Mouse (Mus musculus) layer of hippocampus, adult 9-10 months (tissue): Measurements from ENCODE around the gene Btd.

ENCODE experiments used
- DNase-seq: peaks from one replicate; pipeline ENCODE4 v3.0.0; 2022; ENCODE audit warnings: low spot score

The Btd gene

DNA sequence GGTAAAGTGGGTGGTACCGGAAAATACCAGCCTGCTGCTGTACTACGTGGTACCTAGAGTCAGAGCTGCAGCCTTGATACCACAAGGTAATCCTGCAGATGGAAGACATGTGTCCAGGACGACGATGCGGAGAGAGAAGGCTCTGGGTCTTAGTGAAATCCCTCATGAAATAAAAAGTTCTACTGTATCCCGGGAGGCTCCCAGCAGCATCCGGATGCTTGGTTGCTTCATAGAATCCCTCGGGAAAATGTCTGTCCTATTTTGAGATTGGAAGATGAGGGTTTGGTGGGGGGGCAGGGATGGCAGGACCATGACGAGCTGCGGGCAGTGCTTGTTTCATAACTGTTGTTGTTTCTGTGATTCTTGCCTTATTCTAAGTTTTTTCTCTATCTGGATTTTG lies 7.2 kb downstream of the Btd start:
- no peak for DNase-seq

- no peak for DNase-seq
Observed at GRCm38 (mm10) chr14:31650347-31650746, 9.5 kb downstream of the Btd start.

DNA sequence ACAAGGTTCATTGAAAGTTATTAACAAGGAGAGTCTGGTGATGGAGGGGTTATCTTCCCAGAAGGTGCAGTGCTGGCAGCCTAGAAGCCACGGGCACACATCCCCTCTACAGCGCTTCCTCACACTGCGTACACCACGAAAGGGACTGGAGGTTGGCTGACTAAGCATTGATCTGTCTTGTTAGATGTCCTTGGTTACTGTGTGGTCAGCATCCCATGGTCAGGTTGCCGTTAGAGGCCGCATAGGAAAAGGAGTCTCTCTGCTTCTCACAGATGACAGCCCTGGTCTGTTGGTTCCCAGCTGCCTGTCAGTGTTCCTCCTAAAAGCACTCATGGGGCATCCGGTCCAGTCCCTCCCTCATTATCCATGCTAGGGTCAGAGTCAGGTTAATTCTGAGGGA lies 10.4 kb downstream of the Btd start:
- no peak for DNase-seq

DNA sequence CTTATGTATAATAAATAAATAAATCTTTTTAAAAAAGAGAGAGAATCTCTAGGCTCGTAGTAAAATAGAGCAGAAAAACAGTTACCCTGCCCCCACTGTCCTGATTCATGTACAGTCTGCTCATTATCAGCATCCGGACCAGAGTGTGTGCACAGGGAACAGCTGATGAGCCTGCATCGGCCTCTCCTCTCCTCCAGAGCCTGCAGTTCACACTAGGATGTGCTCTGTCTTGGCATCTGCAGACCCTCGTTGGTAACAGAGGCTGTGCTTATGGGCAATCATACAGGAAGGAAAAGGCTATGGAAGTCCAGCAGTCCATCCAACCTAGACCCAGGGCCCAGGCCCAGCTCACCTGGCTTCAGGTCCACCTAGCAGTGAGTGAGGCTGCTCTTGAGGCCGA lies 11.3 kb downstream of the Btd start:
- DNase-seq = no peak

GRCm38 (mm10) chr14:31652624-31653023 lies 11.8 kb downstream of the Btd start:
- DNase-seq = no peak

- DNase-seq = no peak
Observed at GRCm38 (mm10) chr14:31653101-31653875, 12.5 kb downstream of the Btd start.

DNA sequence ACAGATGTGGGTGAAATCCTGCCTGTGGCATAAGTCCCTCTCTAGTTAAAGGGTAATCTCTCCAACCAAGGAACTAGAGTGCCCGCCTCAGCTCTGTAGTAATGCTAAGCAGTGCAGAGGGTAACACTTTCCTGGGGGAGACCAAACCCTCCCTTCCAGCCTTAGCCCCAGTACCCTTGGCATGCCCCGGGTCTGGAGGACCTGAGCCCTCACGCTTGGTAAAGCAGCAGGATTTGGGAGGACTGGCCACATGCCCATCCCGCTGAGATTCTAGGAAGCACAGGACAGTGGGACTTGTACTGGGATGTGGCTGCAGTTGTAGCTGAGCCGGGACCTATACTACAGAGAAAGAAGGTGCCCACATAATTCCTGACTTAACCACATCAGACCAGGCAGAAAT lies 14.0 kb downstream of the Btd start:
- DNase-seq = no peak

- DNase-seq = no peak
Observed at GRCm38 (mm10) chr14:31655406-31655805, 14.6 kb downstream of the Btd start.

DNA sequence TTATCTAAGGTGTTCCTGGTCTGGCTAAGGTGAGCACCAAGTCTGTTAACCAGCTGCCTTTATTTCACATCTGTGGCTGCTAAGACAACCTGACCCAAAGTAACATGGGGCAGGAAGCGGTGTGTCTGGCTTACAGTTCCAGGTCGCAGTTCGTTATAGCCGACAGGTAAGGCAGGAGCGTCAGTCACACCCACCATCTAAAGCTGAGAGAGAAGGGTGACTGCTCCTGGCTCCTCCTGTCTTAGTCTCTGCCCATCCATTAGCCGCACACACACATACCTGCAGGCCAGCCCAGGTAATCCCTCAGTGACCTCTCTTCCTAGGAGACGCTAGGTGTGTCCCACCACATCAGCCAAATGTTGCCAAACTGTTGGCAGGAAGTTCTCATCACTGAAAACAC lies 15.6 kb downstream of the Btd start:
- no peak for DNase-seq

DNA sequence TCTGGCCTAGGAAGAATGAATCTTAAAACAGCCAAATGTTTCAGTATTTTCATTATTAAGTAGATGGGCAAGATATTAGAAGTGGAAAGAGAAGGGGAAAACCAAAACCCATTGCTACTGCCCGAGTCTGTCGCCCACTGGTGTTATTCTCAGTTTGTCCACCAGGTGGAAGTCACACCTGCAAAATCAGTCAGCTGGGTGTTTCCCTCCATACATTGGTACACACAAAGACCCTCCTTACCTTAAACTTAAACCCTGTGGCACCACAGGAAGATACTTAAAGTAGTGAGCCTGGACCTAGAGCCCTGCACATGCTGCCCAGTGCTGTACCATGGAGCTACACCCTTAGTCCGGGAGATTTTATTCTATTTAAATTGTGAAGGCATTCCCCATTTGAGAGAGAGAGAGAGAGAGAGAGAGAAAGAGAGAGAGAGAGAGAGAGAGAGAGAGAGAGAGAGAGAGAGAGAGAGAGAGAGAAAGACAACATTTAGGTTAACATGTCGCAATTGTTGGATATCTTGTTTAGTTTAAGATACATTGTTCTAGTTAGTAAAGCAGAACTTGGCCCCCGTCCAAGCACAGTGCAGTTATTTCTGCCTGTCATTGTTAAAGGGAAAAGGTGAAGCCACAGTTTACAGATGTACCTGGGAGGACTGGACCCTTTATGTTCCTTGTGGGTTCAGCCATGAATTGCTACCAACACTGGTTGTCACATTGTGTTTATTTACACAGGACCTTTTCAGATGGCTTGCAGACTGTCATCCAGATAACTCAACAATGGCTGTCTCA lies 16.2 kb downstream of the Btd start:
- no peak for DNase-seq

DNA sequence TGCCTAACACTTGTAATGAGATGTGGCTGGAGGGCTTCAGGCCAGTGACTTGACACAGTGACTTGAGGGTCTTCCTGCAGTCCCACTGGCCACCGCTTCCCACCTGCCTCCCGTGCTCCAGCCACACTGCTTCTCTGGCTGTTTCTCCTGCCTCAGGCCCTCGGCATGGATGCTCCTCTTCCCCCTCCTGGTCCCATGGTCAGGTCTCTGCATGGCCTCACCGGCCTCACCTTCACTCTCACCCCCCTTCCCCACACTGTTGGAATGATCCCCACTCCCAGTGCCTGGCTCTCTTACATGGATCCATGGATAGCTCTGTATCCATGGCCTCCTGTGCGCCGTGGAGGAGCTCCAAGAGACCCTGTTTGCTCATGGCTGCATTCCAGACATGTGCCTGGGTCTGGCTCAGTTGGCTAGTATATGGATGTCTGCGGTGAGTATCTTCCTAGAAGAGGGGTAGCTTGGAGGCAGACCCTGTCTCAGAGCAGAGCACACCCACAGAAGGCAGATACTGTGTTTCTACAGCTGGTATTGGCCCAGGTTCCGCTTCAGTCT lies 17.4 kb downstream of the Btd start:
- no peak for DNase-seq

- DNase-seq = no peak
Observed at GRCm38 (mm10) chr14:31659501-31660181, 18.8 kb downstream of the Btd start.

GRCm38 (mm10) chr14:31660312-31661093 lies 19.7 kb downstream of the Btd start:
- no peak for DNase-seq

DNA sequence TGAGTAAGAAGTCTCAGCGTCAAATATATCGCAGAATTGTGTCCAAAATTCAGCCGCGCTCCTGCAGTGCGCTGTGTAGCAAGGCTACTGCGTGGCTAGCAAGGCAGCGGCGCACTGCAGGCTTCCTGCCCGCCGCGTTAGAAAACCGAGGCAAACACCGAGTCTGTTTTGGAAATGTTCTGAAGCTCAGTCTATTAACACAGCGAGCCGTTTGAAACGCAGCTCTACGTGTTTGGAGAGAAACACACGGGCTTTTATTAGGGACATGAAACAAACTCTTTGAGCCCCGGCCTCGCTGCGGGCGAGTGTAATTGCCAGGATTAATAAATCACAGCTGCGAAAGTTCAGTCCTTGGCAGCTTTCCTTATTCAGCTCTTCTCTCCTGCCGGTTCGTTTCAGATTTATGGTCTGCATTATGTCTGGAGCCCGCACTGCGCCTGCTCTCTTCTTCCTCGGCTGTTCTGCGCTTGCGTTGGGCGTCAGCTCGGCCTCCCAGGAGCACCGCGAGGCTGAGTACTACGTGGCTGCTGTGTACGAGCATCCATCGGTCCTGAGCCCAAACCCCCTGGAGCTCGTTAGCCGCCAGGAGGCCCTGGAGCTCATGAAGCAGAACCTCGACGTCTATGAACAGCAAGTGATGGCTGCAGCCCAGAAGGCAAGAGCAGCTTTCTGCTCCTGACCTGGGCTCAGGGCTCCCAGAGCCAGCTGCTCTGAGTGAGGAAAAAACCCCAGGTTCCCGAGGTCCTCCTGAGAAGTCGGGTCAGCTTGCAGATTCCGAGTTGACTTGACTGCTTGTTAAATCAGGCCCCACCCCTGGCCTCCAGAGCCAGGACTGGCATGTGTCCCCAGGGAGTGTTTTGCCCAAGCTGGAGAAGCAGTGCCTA lies 21.1 kb downstream of the Btd start:
- peak; percentile 84 for DNase-seq

DNA sequence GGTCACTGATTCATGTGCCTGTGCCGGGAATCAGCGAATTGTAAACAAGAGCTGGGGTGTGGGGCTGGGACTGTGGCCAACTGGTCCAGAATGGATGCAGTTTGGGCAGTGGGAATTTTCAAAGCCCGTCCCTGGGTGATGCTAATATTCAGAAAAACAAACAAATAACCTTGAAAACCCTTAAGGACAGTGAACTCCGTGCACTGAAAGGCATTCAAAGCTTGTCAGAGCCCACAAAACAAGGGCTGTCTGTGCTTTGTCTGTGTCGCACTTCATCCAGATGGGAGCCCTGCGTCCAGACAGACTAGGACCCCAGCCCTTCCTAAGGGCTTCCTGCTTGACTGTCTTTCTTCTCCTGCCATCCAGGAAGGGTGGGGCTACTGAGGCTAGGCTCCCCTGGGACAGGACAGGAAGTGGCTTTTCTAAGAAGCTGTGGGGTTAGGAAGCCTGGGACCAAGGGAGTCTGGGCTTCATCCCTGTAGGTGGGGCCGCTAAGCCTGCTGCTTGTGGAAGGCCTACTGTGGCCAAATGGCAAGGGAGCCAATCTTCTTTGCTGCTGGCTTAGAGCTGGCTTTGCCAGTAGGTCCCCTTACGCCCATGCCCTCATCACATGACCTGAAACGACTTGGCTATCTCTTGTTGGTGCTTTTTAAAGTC lies 21.9 kb downstream of the Btd start:
- DNase-seq = no peak

DNA sequence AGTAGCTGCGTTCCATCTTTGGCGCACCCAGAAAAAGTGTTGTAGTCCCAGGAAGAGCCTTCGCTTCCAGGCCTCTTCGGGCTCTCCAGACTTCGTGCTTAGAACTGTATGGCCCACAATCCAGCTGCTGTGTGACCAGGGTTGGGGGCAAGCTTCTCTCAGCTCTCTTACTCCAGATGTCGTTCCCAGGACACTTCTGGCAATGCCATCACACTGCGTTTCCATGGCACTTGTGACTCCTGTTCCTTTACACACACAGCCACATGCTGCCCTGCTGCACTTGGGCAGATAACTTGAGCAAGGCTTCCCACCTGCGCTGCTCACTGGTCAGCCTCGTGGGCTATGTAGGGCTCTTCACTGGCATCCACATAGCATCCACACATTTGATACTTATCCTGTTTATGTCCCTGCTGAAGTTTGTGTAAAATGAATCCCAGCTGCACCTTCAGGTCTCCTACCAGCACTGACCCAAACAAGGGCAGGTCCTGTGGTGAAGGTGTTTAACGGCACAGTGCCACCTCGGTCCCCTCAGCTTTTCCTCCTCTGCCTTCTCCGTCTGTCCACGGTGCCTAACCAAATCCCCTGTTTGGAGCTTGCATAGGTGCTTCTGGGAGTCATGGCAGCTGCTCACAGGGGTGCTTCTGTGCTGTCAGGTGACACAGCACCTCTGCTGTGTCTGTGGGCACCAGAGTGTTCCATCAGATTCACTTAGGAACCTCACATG lies 22.7 kb downstream of the Btd start:
- no peak for DNase-seq

DNA sequence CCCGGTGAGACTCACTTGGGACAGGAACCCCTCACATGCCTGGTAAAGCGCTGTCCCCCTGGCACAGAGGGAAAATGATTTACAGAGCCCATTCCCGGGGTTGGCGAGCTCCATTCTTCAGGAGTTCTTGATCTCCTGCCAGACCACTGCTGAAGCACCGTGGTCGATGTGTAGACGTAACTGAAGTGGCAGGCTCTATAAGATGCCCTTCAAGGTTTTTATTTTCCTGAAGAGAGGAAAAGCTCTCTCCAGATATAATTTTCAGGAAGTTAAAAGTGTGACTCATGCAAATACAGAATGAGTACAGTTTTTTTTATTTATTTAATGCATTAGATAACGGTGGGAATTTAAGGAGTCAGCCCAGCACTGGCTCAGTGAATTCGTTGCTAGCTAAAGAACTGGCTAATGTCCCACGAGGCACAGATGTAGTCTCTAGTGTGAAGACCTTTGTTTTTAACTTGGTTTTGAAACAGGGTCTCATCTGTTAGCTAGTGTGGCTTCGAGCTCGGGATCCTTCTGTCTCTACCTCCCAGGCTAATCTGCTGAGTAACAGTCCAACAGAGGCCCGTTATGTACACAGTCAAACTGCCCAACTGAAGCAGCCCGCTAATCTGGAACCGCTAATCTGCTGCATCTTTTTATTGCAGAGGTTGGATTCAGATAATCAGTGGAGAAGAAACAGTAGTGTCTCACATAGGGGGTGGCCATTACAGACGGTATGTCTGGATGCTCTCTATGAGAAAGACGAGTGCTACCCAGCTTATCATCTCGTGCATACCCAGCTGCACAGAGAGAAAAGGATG lies 23.5 kb downstream of the Btd start:
- DNase-seq = no peak

- DNase-seq = no peak
Observed at GRCm38 (mm10) chr14:31664903-31665565, 24.2 kb downstream of the Btd start.
